Mouse (Mus musculus): ENCODE measurements at regions not wholly inside any gene's neighbourhood (a gene's known extent, or its start where the extent isn't known, plus 50 kb on each side); places are given as distances from the start of the nearest gene placed in this dataset.

DNA sequence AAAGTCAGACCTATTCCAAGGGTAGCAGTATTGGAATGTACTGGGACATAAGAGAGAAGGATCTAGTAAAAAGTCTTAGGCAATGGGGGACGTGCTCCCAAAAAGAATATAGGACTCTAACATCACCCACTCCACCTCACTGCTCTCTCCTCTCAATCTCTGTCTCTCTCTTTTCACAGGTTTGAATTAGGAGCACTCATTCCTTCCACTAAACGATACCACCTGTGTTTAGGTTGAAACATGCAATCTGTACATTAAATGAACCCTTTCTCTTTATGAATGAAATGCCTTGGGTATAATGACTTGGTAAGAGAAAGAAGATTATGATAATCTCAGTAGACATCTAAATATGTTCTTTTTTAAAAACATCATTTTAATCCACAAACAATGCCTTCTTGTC lies 129.4 kb downstream of the Zpld1 start:
- no peak for TF ChIP-seq CTCF (IDR thresholded peaks at IDR 0.05; ENCODE audit: low read depth)
- no peaks in the 10 kb centered on the region for H3K36me3 ChIP-seq (ENCODE audit: control insufficient read depth, insufficient read depth)
- no peak overlapping the region for H3K27ac ChIP-seq (ENCODE audit: low read depth, low read length)
- no peaks in the 10 kb centered on the region for H3K9me3 ChIP-seq (ENCODE audit: control insufficient read depth)
- H3K4me3 ChIP-seq (ENCODE audit: low read depth, low read length): no peak overlapping the region
- H3K4me1 ChIP-seq (replicated peaks; ENCODE audit: control insufficient read depth, insufficient read depth, low read length): no peaks in the 10 kb centered on the region
- no peak overlapping the region for H3K9ac ChIP-seq (ENCODE audit: low read depth, low read length)
- H3K4me2 ChIP-seq (replicated peaks; ENCODE audit: low read depth): no peak overlapping the region
- H3K27me3 ChIP-seq (replicated peaks; ENCODE audit: control insufficient read depth, insufficient read depth, low read length): no peaks in the 10 kb centered on the region
- WGBS: 85% methylated on average over 2 of the region's 2 CpGs
- ATAC-seq: no peak

DNA sequence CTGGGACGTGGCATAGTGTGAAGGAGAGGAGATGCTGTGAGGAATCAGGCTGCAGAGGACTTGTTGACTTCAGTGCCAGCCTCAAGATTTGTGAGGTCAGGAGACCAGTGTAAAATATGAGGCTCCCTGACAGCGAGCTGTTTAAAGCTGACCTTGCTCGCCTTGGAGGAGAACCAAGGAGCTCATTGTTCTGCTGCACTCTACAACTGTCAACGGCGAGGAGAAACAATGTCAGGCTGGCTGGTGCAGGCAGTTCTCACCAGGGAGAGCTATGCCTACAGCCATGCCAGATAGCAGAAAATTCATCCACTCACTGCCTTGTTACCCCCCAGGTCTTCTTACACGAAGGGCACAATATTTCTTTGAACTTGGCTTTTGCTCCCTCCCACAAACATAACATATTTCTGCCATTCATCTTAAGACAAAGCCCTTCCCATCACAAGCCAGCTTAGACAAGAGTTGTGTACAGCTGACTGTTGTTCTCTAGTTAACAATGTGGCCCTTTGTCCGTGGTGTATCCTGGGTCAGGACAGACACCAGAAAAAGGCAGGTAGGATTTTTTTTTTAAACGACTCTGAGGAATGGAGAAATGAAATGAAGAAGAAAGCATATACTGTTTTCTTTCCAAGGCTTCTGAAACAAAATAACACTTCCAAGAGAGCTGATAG lies 131.5 kb downstream of the Zpld1 start:
- TF ChIP-seq CTCF (IDR thresholded peaks at IDR 0.05; ENCODE audit: low read depth): no peak
- H3K9me3 ChIP-seq (ENCODE audit: control insufficient read depth): no peaks in the 10 kb centered on the region
- no peaks in the 10 kb centered on the region for H3K27me3 ChIP-seq (replicated peaks; ENCODE audit: control insufficient read depth, insufficient read depth, low read length)
- H3K4me3 ChIP-seq (ENCODE audit: low read depth, low read length): no peak overlapping the region
- no peak for ATAC-seq
- 52% methylated on average over 8 of the region's 8 CpGs for WGBS
- H3K4me2 ChIP-seq (replicated peaks; ENCODE audit: low read depth): no peak overlapping the region
- H3K27ac ChIP-seq (ENCODE audit: low read depth, low read length): no peak overlapping the region
- no peaks in the 10 kb centered on the region for H3K4me1 ChIP-seq (replicated peaks; ENCODE audit: control insufficient read depth, insufficient read depth, low read length)
- no peaks in the 10 kb centered on the region for H3K36me3 ChIP-seq (ENCODE audit: control insufficient read depth, insufficient read depth)
- H3K9ac ChIP-seq (ENCODE audit: low read depth, low read length): no peak overlapping the region

DNA sequence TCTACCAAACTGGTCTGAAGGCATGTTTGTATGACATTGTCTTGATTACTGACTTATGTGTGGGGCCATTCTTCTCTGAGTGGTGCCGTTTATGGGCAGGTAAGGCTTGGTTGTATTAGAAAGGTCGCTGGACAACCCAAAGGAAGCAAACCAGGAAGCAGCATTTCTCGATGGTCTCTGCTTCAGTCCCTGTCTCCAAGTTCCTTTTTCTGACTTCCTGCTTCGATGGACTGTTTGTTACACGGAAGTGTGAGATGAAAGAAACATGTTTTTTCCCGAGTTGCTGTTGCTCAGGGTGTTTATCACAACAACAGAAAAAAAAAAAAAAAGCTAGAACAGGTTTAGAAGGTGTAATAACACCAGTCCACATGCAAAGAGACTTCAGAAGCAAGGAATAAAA lies 134.9 kb downstream of the Zpld1 start:
- 73% methylated on average over 6 of the region's 6 CpGs for WGBS
- no peak for TF ChIP-seq CTCF (IDR thresholded peaks at IDR 0.05; ENCODE audit: low read depth)
- Histone ChIP-seq H3K4me2 (replicated peaks; ENCODE audit: low read depth) (no peak overlapping the region), H3K9ac (ENCODE audit: low read depth, low read length) (no peak overlapping the region), H3K27ac (ENCODE audit: low read depth, low read length) (no peak overlapping the region), H3K27me3 (replicated peaks; ENCODE audit: control insufficient read depth, insufficient read depth, low read length) (no peaks in the 10 kb centered on the region), H3K4me3 (ENCODE audit: low read depth, low read length) (no peak overlapping the region), H3K9me3 (ENCODE audit: control insufficient read depth) (no peaks in the 10 kb centered on the region), H3K4me1 (replicated peaks; ENCODE audit: control insufficient read depth, insufficient read depth, low read length) (no peaks in the 10 kb centered on the region), H3K36me3 (ENCODE audit: control insufficient read depth, insufficient read depth) (no peaks in the 10 kb centered on the region)
- no peak for ATAC-seq

DNA sequence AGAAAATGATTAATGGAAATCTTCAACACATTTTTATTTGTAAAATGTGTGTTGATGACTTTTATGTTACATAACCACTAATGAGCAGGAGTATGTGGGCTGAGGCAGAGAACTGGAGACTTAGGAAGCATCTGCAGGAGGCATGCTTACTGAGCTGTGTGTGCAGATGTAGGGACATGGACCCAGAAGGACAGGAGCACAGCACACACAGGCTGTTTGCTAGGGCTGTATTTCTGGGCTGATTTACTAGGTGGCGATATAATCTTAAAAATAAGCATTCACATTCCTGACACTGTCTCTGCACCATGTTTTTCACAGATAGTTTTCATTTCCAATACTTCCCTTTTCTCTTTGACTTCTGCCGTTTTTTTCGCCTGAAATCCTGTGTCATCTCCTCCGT lies 146.1 kb downstream of the Zpld1 start:
- Histone ChIP-seq H3K4me2 (replicated peaks; ENCODE audit: low read depth) (no peak overlapping the region), H3K27me3 (replicated peaks; ENCODE audit: control insufficient read depth, insufficient read depth, low read length) (no peaks in the 10 kb centered on the region), H3K9ac (ENCODE audit: low read depth, low read length) (no peak overlapping the region), H3K9me3 (ENCODE audit: control insufficient read depth) (no peaks in the 10 kb centered on the region), H3K27ac (ENCODE audit: low read depth, low read length) (no peak overlapping the region), H3K4me1 (replicated peaks; ENCODE audit: control insufficient read depth, insufficient read depth, low read length) (no peaks in the 10 kb centered on the region), H3K36me3 (ENCODE audit: control insufficient read depth, insufficient read depth) (no peaks in the 10 kb centered on the region), H3K4me3 (ENCODE audit: low read depth, low read length) (no peak overlapping the region)
- WGBS: 45% methylated on average over 4 of the region's 4 CpGs
- TF ChIP-seq CTCF (IDR thresholded peaks at IDR 0.05; ENCODE audit: low read depth): peak; percentile 53
- ATAC-seq: no peak

DNA sequence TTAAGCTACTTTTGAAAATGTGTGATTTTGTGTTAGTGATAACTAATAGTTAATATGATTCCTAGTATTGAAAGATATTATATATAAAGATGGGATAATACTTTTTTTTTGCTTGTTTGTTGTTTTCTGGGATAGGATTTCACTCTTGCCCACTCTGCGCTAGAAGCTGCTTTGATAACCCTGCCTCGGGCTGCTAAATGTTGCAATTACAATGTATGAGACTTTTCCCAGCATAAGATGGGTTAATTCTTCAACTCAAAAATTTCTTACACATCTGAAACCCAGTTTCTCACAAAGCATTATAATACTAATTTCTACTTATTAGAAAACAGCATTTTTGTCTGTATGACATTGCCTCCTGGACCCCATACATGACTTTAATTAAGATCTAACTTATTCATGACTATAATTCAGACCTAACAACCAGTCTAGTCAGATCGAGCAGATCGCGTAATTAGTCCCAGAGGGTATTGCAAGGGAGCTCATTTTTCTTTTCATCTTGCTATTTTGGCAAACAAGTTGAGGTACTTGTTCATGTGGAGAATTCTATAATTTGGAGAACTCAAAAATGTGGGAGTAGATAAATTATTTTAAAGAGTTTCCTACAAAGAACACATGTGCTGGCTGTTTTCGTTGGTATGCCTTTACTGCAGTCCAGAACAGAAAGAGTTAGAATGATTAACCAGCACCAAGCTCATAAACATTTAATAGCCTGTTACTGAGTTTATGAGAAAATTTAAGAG lies 155.2 kb downstream of the Zpld1 start:
- Histone ChIP-seq H3K4me1 (replicated peaks; ENCODE audit: control insufficient read depth, insufficient read depth, low read length) (no peaks in the 10 kb centered on the region), H3K4me3 (ENCODE audit: low read depth, low read length) (no peak overlapping the region), H3K27ac (ENCODE audit: low read depth, low read length) (no peak overlapping the region), H3K9me3 (ENCODE audit: control insufficient read depth) (no peaks in the 10 kb centered on the region), H3K27me3 (replicated peaks; ENCODE audit: control insufficient read depth, insufficient read depth, low read length) (no peaks in the 10 kb centered on the region), H3K36me3 (ENCODE audit: control insufficient read depth, insufficient read depth) (no peaks in the 10 kb centered on the region), H3K9ac (ENCODE audit: low read depth, low read length) (no peak overlapping the region), H3K4me2 (replicated peaks; ENCODE audit: low read depth) (no peak overlapping the region)
- 78% methylated on average over 6 of the region's 6 CpGs for WGBS
- no peak for TF ChIP-seq CTCF (IDR thresholded peaks at IDR 0.05; ENCODE audit: low read depth)
- ATAC-seq: no peak

DNA sequence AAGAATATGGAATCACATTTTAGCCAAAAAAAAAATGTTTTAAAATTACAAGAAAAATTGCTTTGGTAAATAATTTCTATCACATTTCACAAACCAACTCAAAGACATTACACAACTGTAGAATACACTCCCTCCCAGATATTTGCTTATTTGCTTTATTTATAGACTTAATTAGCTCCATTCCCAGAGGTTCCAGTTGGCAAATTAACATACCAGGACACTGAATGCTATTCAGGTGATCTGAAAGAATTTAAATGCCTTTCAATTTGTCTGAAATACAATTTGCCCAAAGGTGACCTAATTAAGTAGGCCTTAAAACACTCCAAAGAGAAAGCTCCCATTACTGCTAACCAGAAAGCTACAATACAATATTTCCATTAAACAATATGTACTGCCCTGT lies 162.8 kb downstream of the Zpld1 start:
- H3K27me3 ChIP-seq (replicated peaks; ENCODE audit: control insufficient read depth, insufficient read depth, low read length): no peaks in the 10 kb centered on the region
- H3K27ac ChIP-seq (ENCODE audit: low read depth, low read length): no peak overlapping the region
- no peaks in the 10 kb centered on the region for H3K9me3 ChIP-seq (ENCODE audit: control insufficient read depth)
- TF ChIP-seq CTCF (IDR thresholded peaks at IDR 0.05; ENCODE audit: low read depth): no peak
- H3K4me2 ChIP-seq (replicated peaks; ENCODE audit: low read depth): no peak overlapping the region
- no peaks in the 10 kb centered on the region for H3K36me3 ChIP-seq (ENCODE audit: control insufficient read depth, insufficient read depth)
- ATAC-seq: no peak
- H3K4me1 ChIP-seq (replicated peaks; ENCODE audit: control insufficient read depth, insufficient read depth, low read length): no peaks in the 10 kb centered on the region
- no peak overlapping the region for H3K9ac ChIP-seq (ENCODE audit: low read depth, low read length)
- no peak overlapping the region for H3K4me3 ChIP-seq (ENCODE audit: low read depth, low read length)
